Mouse (Mus musculus): ENCODE data around the gene Prss16. TPM values are rescaled to one million over a fixed set of nuclear protein-coding genes. Genes with fewer than 3 reads are reported as not detected.

The Prss16 gene
- polyA plus RNA-seq, 1 experiment = 2.5 TPM

DNA sequence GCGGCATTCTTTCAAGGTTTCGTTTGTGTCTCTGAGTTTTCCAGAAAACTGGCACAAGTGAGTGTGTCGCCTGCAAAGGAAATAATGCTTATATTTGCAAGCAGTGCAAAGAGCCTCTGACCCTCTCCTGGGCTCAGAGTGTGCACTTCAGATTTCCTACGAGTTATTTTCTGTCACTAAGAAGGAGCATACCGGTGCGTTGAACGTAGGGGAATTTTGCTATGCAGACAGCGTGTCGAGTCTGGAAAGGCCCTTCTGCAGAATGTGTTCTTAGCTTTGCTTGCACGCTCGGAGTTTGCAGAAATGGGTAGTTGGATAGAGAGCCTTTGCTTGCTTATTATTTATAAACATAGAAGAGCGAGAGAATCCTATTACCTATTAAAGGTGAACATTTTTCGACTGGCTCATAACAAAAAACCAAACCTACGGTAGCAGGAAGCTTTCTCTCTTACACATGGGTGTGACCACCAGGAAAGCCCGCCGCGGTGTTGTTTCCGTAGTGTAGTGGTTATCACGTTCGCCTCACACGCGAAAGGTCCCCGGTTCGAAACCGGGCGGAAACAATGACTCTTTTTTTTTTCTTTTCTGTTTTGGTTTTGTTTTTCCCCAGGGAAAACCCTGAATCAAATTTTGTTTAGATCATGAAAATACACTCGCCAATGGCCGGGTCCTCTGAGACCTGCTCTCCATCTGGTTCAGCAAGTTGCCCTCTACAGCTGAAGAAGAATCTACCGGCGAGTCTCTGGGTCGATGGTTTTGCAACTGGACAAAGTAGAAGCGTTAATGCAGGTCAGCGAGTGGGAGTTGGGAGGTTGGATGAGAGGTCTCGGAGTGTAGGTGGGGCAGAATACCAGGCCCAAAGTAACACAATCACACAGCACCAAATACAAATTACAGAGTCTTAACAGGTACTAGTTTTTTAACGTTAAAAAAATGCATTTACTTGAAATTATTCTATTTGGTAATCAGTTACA is 16.8 kb upstream of the Prss16 start:
- TF ChIP-seq POLR2A (IDR thresholded peaks at IDR 0.05; ENCODE audit: extremely low read depth, insufficient read depth, low read length) = no peak
- no peak for TF ChIP-seq CTCF (IDR thresholded peaks at IDR 0.05; ENCODE audit: extremely low read depth, insufficient read depth, low read length)
- Histone ChIP-seq H3K4me1 (ENCODE audit: control insufficient read depth, insufficient read depth, low read length) (no peaks in the 10 kb centered on the region), H3K4me3 (ENCODE audit: insufficient read depth, low read length) (peak overlapping the region; percentile 60), H3K27ac (ENCODE audit: insufficient read depth, low read length) (no peak overlapping the region)

DNA sequence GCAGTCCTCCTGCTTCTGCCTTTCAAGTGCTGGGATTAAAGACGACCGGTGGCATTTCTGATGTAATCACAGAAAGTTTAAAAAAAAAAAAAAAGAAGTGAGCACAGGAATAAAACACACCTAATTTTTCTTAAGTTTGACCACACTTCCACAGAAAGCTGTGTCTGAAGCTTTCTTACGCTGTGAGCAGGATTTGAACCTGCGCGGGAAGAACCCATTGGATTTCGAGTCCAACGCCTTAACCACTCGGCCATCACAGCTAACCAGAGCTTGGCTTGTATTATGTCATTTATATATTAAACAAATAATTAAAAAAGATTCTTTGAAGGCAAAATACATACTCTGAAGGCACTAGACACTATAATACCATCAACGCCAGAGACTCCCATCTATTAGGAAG is 12.7 kb upstream of the Prss16 start:
- H3K4me3 ChIP-seq (ENCODE audit: insufficient read depth, low read length) = peak overlapping the region; percentile 27; the same call in 1 of the 2 replicates
- no peak for TF ChIP-seq CTCF (IDR thresholded peaks at IDR 0.05; ENCODE audit: extremely low read depth, insufficient read depth, low read length)
- no peak for TF ChIP-seq POLR2A (IDR thresholded peaks at IDR 0.05; ENCODE audit: extremely low read depth, insufficient read depth, low read length)
- H3K4me1 ChIP-seq (ENCODE audit: control insufficient read depth, insufficient read depth, low read length) = no peaks in the 10 kb centered on the region
- H3K27ac ChIP-seq (ENCODE audit: insufficient read depth, low read length) = no peak overlapping the region

GRCm38 (mm10) chr13:22021581-22021980 is 12.0 kb upstream of the Prss16 start:
- peak overlapping the region; percentile 27 for H3K4me3 ChIP-seq (ENCODE audit: insufficient read depth, low read length)
- no peak for TF ChIP-seq POLR2A (IDR thresholded peaks at IDR 0.05; ENCODE audit: extremely low read depth, insufficient read depth, low read length)
- TF ChIP-seq CTCF (IDR thresholded peaks at IDR 0.05; ENCODE audit: extremely low read depth, insufficient read depth, low read length) = no peak
- no peak overlapping the region for H3K27ac ChIP-seq (ENCODE audit: insufficient read depth, low read length)
- no peaks in the 10 kb centered on the region for H3K4me1 ChIP-seq (ENCODE audit: control insufficient read depth, insufficient read depth, low read length)

- TF ChIP-seq POLR2A (IDR thresholded peaks at IDR 0.05; ENCODE audit: extremely low read depth, insufficient read depth, low read length) (no peak), CTCF (IDR thresholded peaks at IDR 0.05; ENCODE audit: extremely low read depth, insufficient read depth, low read length) (no peak)
- Histone ChIP-seq H3K27ac (ENCODE audit: insufficient read depth, low read length) (no peak overlapping the region), H3K4me3 (ENCODE audit: insufficient read depth, low read length) (peak overlapping the region; percentile 27; the same call in 1 of the 2 replicates), H3K4me1 (ENCODE audit: control insufficient read depth, insufficient read depth, low read length) (no peaks in the 10 kb centered on the region)
Measured at GRCm38 (mm10) chr13:22020901-22021339, 11.4 kb upstream of the Prss16 start.

DNA sequence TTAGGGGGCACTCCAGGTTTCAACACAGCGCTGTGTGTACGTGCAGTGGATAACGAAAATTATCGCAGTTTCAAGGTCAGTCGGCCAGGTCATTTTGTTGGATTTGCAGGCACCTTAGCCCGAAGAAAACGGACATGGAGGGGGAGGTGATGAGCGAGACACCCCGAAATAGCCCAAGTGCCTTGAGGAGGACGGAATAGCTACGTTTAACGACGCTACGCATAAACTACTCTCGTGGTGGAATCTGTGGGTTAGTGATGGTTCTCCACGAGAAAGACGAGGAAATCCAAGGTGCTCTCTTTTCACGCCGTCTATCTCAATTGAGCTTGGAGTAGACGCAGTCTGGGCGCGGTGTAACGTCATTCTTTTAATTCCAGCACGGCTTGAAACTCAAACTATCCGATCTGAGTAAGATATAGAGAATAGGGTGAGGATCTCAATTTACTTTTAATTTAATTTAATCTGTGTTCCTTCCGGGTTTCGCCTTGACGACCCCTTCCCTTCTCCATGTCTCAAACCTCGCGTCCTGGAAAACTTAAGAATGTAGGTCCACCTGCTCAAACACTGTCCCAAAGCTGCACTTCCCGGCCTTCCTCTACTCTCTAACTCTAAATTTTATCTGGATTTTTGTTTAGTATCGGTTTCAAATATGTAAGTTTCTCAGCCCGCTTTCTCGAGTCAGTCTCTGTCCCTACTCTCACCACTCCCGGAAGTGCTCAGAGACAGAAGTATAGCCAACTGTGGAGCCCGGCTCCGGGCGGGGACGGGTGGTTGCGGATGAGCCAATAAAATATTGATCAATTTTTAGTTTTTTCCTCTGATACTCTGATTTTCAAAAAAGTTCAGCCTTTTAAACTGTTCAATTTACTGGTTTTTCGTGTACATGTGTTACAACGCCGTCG is 10.6 kb upstream of the Prss16 start:
- no peaks in the 10 kb centered on the region for H3K4me1 ChIP-seq (ENCODE audit: control insufficient read depth, insufficient read depth, low read length)
- TF ChIP-seq POLR2A (IDR thresholded peaks at IDR 0.05; ENCODE audit: extremely low read depth, insufficient read depth, low read length) (no peak), CTCF (IDR thresholded peaks at IDR 0.05; ENCODE audit: extremely low read depth, insufficient read depth, low read length) (no peak)
- H3K27ac ChIP-seq (ENCODE audit: insufficient read depth, low read length) = no peak overlapping the region
- H3K4me3 ChIP-seq (ENCODE audit: insufficient read depth, low read length) = peak overlapping the region; percentile 27

- Histone ChIP-seq H3K27ac (ENCODE audit: insufficient read depth, low read length) (no peak overlapping the region), H3K4me3 (ENCODE audit: insufficient read depth, low read length) (no peak overlapping the region), H3K4me1 (ENCODE audit: control insufficient read depth, insufficient read depth, low read length) (no peaks in the 10 kb centered on the region)
- TF ChIP-seq POLR2A (IDR thresholded peaks at IDR 0.05; ENCODE audit: extremely low read depth, insufficient read depth, low read length) = no peak
- no peak for TF ChIP-seq CTCF (IDR thresholded peaks at IDR 0.05; ENCODE audit: extremely low read depth, insufficient read depth, low read length)
Measured at GRCm38 (mm10) chr13:22015479-22016450, 6.2 kb upstream of the Prss16 start.

DNA sequence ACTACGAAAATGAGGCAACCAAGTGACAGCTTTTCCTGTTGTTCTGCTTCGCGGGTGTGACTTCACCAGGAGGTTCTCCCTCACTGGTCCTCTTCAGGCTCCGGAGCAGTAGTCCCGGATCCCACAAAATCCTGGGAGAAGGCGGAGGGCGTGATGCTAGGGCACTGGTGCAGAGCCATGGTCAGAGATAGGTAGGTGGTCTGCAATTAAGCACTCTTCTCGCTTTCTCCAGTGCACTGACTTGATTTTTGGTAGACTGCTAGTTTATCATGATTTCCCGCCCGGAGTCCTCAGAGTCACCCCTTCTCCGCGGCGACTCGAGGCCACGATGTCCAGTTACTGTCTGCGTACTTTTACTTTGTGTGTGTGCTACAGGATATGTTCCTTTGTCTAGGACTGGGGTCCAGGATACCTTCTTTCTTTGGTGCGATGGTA is 4.9 kb upstream of the Prss16 start:
- no peaks in the 10 kb centered on the region for H3K4me1 ChIP-seq (ENCODE audit: control insufficient read depth, insufficient read depth, low read length)
- no peak overlapping the region for H3K4me3 ChIP-seq (ENCODE audit: insufficient read depth, low read length)
- H3K27ac ChIP-seq (ENCODE audit: insufficient read depth, low read length) = no peak overlapping the region
- TF ChIP-seq POLR2A (IDR thresholded peaks at IDR 0.05; ENCODE audit: extremely low read depth, insufficient read depth, low read length) (no peak), CTCF (IDR thresholded peaks at IDR 0.05; ENCODE audit: extremely low read depth, insufficient read depth, low read length) (no peak)

- no peak overlapping the region for H3K27ac ChIP-seq (ENCODE audit: insufficient read depth, low read length)
- no peak for TF ChIP-seq CTCF (IDR thresholded peaks at IDR 0.05; ENCODE audit: extremely low read depth, insufficient read depth, low read length)
- no peak for TF ChIP-seq POLR2A (IDR thresholded peaks at IDR 0.05; ENCODE audit: extremely low read depth, insufficient read depth, low read length)
- H3K4me3 ChIP-seq (ENCODE audit: insufficient read depth, low read length) = no peak overlapping the region
- no peaks in the 10 kb centered on the region for H3K4me1 ChIP-seq (ENCODE audit: control insufficient read depth, insufficient read depth, low read length)
Measured at GRCm38 (mm10) chr13:22013716-22014115, 4.2 kb upstream of the Prss16 start.

Measured in cortical plate, adult 2 months (tissue).